Mouse (Mus musculus): ENCODE data around the gene Adgrg1.

Adgrg1 gene

GRCm38 (mm10) chr8:94976651-94977417 is 2.3 kb downstream of the Adgrg1 start:
- DNase-seq, result no peak

DNA sequence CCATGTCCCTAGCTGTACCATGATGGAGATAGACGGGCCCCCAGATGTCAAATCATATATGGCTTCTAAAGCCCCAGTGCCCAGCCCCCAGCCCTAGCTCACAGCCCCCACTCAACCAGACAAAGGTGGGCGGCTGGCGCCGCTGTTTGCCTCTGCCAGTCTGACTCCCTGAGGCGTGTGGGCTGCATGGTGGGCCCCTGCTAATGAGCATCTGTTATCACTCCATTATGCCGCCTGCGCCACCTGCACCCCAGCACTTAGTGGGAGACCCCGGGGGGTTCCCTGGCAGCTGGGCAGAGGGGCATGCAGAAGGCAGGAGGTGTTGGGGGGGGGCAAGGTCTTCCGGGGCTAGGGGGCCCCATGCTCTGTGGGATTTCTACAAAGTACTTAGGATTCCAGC is 3.6 kb downstream of the Adgrg1 start:
- no peak for DNase-seq

DNA sequence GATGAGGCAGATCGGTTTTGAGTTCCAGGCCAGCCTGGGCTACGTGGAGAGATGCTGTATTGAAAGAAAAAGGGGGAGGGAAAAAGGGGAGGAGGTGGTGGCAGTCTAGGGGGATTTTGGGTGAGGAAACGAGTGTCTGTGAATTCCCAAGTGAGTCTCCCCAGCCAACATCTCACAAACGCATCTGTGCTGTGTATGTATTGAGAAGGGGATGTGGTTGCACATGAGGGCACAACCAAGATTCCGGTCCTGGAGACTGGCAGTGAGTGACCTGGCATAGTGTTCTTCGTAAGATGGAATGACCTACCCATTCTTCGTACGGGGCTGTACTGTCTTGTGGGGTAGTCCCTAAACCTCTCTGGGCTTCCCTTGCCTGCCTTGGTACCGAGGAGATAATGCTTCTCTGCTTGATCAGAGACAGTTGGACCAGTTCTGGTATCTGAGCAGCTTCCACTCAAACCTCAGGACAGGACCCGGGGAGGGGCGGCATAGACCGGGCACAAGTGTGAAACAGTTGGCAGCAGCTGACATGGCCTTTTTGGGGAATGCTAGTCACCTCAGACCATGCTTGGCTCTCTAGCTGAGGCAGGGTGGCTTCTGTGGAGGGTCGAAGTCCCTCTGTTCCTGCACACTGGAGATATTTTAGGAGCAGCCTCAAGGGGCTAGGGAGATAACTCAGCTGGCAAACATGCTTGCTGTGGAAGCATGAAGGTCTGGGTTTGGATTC is 4.2 kb downstream of the Adgrg1 start:
- no peak for DNase-seq

DNA sequence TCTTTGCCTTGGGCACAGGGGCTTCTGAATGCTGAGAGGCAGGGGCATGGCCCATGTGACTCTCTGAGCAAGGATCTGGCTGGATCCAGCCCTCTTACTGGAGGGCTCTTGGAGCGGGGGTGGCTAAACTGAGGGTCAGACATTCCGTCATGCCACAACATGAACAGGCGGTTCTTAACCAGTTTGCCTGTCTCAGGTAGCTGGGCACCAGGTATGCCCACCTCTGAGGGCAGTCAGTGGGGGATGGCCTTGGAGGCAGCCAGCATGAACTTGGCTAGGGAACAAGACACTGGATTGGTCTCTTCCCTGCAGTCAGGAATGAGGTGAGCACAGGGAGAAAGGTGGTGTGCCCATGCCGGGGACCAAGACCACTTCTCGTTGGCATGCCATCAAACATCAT is 5.6 kb downstream of the Adgrg1 start:
- DNase-seq, result no peak

DNA sequence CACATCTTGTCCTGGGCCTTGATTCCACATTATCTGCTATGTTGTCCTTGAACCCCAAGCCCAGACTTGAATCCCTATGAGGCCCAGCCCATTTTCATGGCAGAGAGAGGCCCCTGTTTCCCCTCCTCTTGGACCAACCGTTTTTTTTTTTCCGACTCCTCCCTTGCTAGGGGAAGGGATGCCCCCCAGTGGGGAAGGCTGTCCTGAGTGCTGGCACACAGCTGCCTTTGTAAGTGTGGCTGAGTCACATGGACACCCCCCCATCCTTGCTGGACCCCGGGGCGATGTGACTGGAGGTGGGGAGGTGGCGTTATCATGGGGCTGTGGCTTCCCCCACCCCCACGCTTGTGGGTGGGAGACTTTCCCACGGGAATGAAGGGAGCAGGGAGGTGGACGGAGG is 6.4 kb downstream of the Adgrg1 start:
- DNase-seq, result no peak

- no peak for DNase-seq
Measured at GRCm38 (mm10) chr8:94981848-94982247, 7.3 kb downstream of the Adgrg1 start.

DNA sequence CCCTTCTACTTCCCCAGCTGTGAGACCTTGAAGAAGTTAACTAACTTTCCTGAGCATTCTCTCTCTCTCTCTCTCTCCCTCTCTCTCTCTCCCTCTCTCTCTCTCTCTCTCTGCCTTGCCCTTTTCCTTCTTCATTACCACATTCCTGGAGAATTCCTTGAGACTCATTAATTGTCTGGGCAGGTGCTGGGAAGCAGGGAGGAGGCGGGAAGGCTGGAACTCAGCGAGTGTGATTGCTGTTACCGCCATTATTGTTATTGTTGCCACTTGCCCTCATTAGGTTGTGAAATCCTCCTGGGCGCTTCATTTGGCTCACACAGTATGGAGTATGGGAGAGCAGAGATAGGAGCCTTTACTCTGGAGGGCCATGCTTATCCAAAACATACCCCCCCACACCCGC is 8.6 kb downstream of the Adgrg1 start:
- no peak for DNase-seq

- DNase-seq, result peak; percentile 61
Measured at GRCm38 (mm10) chr8:94983881-94984516, 9.4 kb downstream of the Adgrg1 start.

GRCm38 (mm10) chr8:94985023-94985422 is 10.5 kb downstream of the Adgrg1 start:
- DNase-seq, result no peak

DNA sequence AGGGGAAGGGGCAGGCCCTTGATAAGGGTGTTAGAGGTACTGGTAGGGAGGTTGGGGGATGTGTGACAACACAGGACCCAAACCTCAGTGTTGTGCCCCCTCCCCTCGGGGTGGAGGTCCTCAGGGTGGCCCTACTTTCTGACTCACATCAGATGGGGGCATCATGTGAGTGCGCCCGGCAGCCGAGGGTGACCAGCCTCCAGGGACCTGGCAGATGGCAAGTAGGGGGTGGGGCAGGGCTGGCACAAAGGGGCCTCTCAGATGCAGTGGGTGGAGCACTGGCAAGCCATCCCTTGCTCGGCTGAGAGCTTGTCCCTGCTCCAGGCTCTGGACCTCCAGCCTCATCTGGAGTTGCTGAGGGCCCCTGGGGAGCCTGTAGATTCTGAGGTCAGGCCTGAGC is 12.1 kb downstream of the Adgrg1 start:
- peak; percentile 56 for DNase-seq

- DNase-seq, result no peak
Measured at GRCm38 (mm10) chr8:94987553-94987952, 13.0 kb downstream of the Adgrg1 start.

GRCm38 (mm10) chr8:94988619-94989018 is 14.1 kb downstream of the Adgrg1 start:
- no peak for DNase-seq

- DNase-seq, result no peak
Measured at GRCm38 (mm10) chr8:94989711-94990110, 15.2 kb downstream of the Adgrg1 start.

- no peak for DNase-seq
Measured at GRCm38 (mm10) chr8:94990598-94991453, 16.3 kb downstream of the Adgrg1 start.

DNA sequence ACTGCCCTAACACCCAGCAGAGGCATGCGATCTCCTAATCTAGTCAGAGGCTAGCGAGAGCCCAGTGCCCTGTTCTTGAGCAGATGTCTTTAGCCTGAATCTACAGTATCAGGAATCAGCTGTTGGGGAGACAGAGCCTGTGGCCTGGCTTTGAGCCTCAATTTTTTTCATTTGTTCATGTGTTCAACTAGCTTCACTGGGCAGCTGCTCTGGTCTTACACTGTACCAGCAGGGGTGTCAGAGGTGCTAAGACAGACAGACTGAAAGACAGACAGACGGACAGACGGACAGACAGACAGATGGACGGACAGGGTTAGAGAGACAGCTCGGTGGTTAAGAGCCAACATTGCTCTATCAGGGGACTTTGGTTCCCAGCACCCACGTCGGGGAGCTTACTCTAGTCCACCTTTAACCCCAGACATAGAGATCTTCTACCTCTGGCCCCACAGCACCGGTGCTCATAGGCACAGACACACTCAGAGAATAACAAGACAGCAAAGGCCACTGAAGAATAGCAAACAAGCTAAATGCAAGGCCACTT is 17.0 kb downstream of the Adgrg1 start:
- DNase-seq, result no peak

DNA sequence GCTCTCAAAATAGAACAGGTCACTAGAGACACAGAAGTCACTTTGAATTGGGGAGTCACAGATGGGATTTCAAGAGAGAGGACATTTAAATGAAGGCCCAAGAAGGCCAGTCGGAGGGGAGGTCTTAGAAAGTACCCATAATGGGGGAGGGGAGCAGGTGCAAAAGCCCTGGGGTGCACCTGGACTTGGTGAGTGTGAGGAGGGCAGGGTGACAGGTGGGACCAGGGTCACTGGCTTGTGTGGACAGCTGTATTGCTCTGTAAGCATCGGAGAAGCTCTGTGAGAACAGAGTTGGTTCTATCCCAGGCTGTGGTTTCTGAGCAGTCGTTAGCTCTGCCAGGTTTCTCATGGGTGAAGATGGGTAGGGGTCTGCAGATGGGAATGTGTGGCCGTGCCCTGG is 17.5 kb downstream of the Adgrg1 start:
- DNase-seq, result no peak

DNA sequence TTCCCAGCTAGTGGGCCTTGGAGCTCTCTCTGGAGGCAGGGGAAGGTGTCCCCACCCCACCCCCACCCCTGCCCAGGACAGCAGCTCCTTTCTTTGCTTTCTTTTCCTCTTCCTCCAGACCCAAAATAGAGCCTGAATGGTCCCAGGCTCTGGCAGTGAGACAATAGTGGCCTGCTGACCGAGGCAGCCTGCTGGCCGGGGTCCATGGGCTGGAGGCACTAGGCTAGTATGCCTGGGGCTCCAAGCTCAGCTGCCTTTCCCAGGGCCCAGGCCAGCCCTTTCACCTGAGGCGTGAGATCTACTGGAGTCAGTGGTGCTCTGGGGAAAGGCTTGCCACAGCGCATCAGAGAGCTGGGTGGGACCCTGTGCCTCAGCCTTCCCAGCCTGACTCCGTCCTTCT is 18.0 kb downstream of the Adgrg1 start:
- peak; percentile 70 for DNase-seq

GRCm38 (mm10) chr8:94992996-94993724 is 18.6 kb downstream of the Adgrg1 start:
- DNase-seq, result no peak

- peak; percentile 83 for DNase-seq
Measured at GRCm38 (mm10) chr8:94994006-94994405, 19.5 kb downstream of the Adgrg1 start.

DNA sequence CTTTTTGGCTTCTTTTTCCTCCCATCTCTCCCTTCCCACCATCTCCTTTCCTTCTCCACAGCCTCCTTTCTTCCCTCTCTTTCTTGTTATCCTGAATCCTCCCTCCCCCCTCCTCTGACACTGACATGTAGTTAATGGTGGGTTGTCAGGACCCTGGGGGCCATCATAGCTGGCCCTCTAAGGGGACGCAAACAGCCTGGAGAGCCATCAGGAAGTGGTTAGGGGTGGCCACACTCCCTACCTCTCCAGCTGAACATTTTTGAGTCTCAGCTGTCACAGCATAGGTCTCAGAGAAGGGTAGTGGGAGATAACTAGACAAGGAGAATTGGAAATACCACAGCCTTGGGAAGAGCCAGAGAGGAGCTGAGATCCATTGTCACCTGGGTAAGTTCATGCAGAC is 20.0 kb downstream of the Adgrg1 start:
- DNase-seq, result no peak

GRCm38 (mm10) chr8:94995336-94995893 is 20.9 kb downstream of the Adgrg1 start:
- DNase-seq, result no peak

GRCm38 (mm10) chr8:94996037-94996436 is 21.5 kb downstream of the Adgrg1 start:
- DNase-seq, result no peak

Data from right cerebral cortex, postnatal 14 days (tissue).